ENCODE assay signal across 8 mouse cellular contexts in genomic region chr14:24826471-24827337, GRCm38 (mm10).
DNase-seq lines count a peak whose midpoint lies in the region; ATAC-seq lines count a peak whose summit lies in the region.

No protein-coding gene starts in this region.

- WGBS in hindbrain, embryonic 16.5 days = 7% methylated on average over 13 of the region's 13 CpGs
- 8% methylated on average over 13 of the region's 13 CpGs for WGBS in neural tube, embryonic 13.5 days

- peak; percentile 48 for ATAC-seq in hindbrain, embryonic 16.5 days
- peak; percentile 28; the same call in 1 of the 2 replicates for ATAC-seq in neural tube, embryonic 13.5 days (ENCODE audit: low read depth)
- ATAC-seq in granulocyte monocyte progenitor cell, adult 5-6 weeks (replicated peaks; ENCODE audit: poor library complexity, severe bottlenecking) = no peak

- peak overlapping the region; percentile 29 for H3K9ac ChIP-seq in hindbrain, embryonic 16.5 days (ENCODE audit: low read depth, low read length)
- peak overlapping the region; percentile 56 for H3K9ac ChIP-seq in neural tube, embryonic 13.5 days

- no peaks in the 10 kb centered on the region for H3K36me3 ChIP-seq in hindbrain, embryonic 16.5 days (ENCODE audit: control insufficient read depth, insufficient read depth, low read length)
- H3K36me3 ChIP-seq in neural tube, embryonic 13.5 days = no peaks in the 10 kb centered on the region

- no peak overlapping the region for H3K4me3 ChIP-seq in hindbrain, embryonic 16.5 days (ENCODE audit: low read length)
- H3K4me3 ChIP-seq in neural tube, embryonic 13.5 days = no peak overlapping the region

- no peaks in the 10 kb centered on the region for H3K27me3 ChIP-seq in hindbrain, embryonic 16.5 days (replicated peaks; ENCODE audit: control insufficient read depth, insufficient read depth, low read length)
- H3K27me3 ChIP-seq in neural tube, embryonic 13.5 days = no peaks in the 10 kb centered on the region

- H3K27ac ChIP-seq in hindbrain, embryonic 16.5 days (ENCODE audit: low read depth, low read length) = peak overlapping the region; percentile 87
- peak overlapping the region; percentile 97 for H3K27ac ChIP-seq in neural tube, embryonic 13.5 days (replicated peaks)

- H3K4me1 ChIP-seq in hindbrain, embryonic 16.5 days (ENCODE audit: control insufficient read depth, insufficient read depth, low read depth, low read length) = peaks cover 34% of the 10 kb centered on the region
- H3K4me1 ChIP-seq in neural tube, embryonic 13.5 days (replicated peaks) = peaks cover 74% of the 10 kb centered on the region

- DNase-seq in frontal cortex, postnatal 36 days (ENCODE audit: low spot score in 2 of 2) = peak; percentile 34 to 62
- no peak for DNase-seq in frontal cortex, postnatal 14 days (ENCODE audit: low spot score in 2 of 2)
- DNase-seq in embryo, embryonic 10.5 days (ENCODE audit: low spot score) = peak; percentile 83
- no peak for DNase-seq in urinary bladder, adult 18-20 months (ENCODE audit: low spot score in 2 of 2)
- no peak for DNase-seq in spleen, postnatal 14 days (ENCODE audit: low spot score in 2 of 2)

- no peaks in the 10 kb centered on the region for H3K9me3 ChIP-seq in hindbrain, embryonic 16.5 days (ENCODE audit: control insufficient read depth, low read length)
- H3K9me3 ChIP-seq in neural tube, embryonic 13.5 days = no peaks in the 10 kb centered on the region

- H3K4me2 ChIP-seq in hindbrain, embryonic 16.5 days (ENCODE audit: low read length) = no peak overlapping the region
- 0 out of 2 replicates have a peak overlapping the region, but pooled peaks have one; percentile 12 for H3K4me2 ChIP-seq in neural tube, embryonic 13.5 days

Comparison
In these comparisons a context has a peak if more than half of its experiments do, and no peak if none do; other contexts are left out.
1. DNase-seq: peak in frontal cortex, postnatal 36 days (2 of 2) and embryo, embryonic 10.5 days (single experiment); none in frontal cortex, postnatal 14 days (0 of 2), urinary bladder, adult 18-20 months (0 of 2) and spleen, postnatal 14 days (0 of 2).